Mouse (Mus musculus) bone marrow macrophage, adult 2 months (primary cell): ENCODE data around the gene Mrgprd. TPM values are rescaled to one million over a fixed set of nuclear protein-coding genes. Genes with fewer than 3 reads are reported as not detected.

Experiments
- H3K27ac ChIP-seq: 2 replicates; pipeline ENCODE4 v1.5.1; 2012; ENCODE audit warnings: low read depth, low read length; ENCODE audit not compliant: insufficient read depth
- H3K4me1 ChIP-seq: 2 replicates; pipeline ENCODE4 v1.6.1; 2012; ENCODE audit warnings: low read length; ENCODE audit not compliant: control insufficient read depth, insufficient read depth
- H3K4me3 ChIP-seq: 2 replicates; pipeline ENCODE4 v1.5.1; 2012; ENCODE audit warnings: mild to moderate bottlenecking, low read length, moderate library complexity; ENCODE audit not compliant: insufficient read depth
- CTCF ChIP-seq: IDR thresholded peaks from 2 replicates; pipeline ENCODE4 v1.5.1; 2012; ENCODE audit warnings: low read depth, mild to moderate bottlenecking, low read length, moderate library complexity
- POLR2A ChIP-seq: IDR thresholded peaks from 2 replicates; pipeline ENCODE4 v1.6.1; 2012; ENCODE audit warnings: mild to moderate bottlenecking, low read depth, low read length, borderline replicate concordance
- polyA plus RNA-seq: library from polyadenylated mRNA; stranded (reverse); fragments of >200 nt; gene quantifications from 2 replicates; pipeline ENCODE4 v1.2.4, GENCODE M21; 2012; ENCODE audit not compliant: missing spikeins, insufficient read depth, insufficient read length

Gene Mrgprd
- polyA plus RNA-seq: not detected in 2 replicates

GRCm38 (mm10) chr7:145314785-145315411, at the start of gene Mrgprd:
Mrgprd (plus strand) TSS chr7:145314835.
- H3K4me3 ChIP-seq: no peak within 1 kb of the TSS
- H3K27ac ChIP-seq: no peak within 1 kb of the TSS
- TF ChIP-seq POLR2A: no peak
- no peak for TF ChIP-seq CTCF
- no peaks in the 10 kb centered on the region for H3K4me1 ChIP-seq

- no peak overlapping the region for H3K4me3 ChIP-seq
- no peak overlapping the region for H3K27ac ChIP-seq
- TF ChIP-seq POLR2A (no peak), CTCF (no peak)
- H3K4me1 ChIP-seq: peaks cover 8% of the 10 kb centered on the region
These were observed 48.6 kb upstream of the Mrgprd start for GRCm38 (mm10) chr7:145266011-145266410.

- Histone ChIP-seq H3K4me3 (no peak overlapping the region), H3K4me1 (peaks cover 10% of the 10 kb centered on the region), H3K27ac (no peak overlapping the region)
- TF ChIP-seq POLR2A (no peak), CTCF (no peak)
These were observed 45.7 kb upstream of the Mrgprd start for GRCm38 (mm10) chr7:145268890-145269289.

- H3K27ac ChIP-seq: no peak overlapping the region
- TF ChIP-seq CTCF (no peak), POLR2A (no peak)
- H3K4me1 ChIP-seq: peaks cover 6% of the 10 kb centered on the region
- H3K4me3 ChIP-seq: no peak overlapping the region
These were observed 43.7 kb upstream of the Mrgprd start for GRCm38 (mm10) chr7:145270955-145271354.

- Histone ChIP-seq H3K4me3 (no peak overlapping the region), H3K27ac (no peak overlapping the region), H3K4me1 (peaks cover 14% of the 10 kb centered on the region)
- no peak for TF ChIP-seq CTCF
These were observed 39.1 kb upstream of the Mrgprd start for GRCm38 (mm10) chr7:145275488-145275887.

GRCm38 (mm10) chr7:145281396-145281795, 33.2 kb upstream of the Mrgprd start:
- no peak for TF ChIP-seq POLR2A
- no peak for TF ChIP-seq CTCF
- no peak overlapping the region for H3K27ac ChIP-seq
- peaks cover 32% of the 10 kb centered on the region for H3K4me1 ChIP-seq
- H3K4me3 ChIP-seq: no peak overlapping the region

DNA sequence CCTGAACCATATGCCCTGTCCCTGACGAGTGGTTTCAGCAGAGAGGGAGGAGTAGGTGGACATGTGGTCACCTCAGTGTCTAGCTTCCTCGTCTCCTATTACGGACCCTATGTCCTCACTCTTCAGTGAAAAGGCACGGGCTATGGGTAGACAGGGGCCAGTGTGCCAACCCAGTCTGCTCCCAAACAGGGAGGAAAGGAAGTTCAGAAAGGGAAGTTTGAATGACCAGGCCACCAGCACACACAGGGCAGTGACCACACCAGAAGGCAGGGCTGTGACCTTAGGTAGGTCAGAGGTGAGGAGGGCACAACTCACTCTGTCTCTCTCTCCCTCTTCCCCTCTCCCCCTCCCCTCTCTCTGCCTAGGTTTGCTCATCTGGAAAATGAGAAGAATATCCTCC, 31.6 kb upstream of the Mrgprd start:
- Histone ChIP-seq H3K4me1 (peaks cover 26% of the 10 kb centered on the region), H3K27ac (peak overlapping the region; percentile 77), H3K4me3 (peak overlapping the region; percentile 62)
- TF ChIP-seq POLR2A (no peak), CTCF (no peak)

- Histone ChIP-seq H3K4me3 (peak within 1 kb of the TSS; percentile 62), H3K4me1 (peaks cover 26% of the 10 kb centered on the region), H3K27ac (peak within 1 kb of the TSS; percentile 87)
- TF ChIP-seq POLR2A: no peak
- no peak for TF ChIP-seq CTCF
These were observed 31.0 kb upstream of the Mrgprd start, which contains the start of gene Tpcn2 for GRCm38 (mm10) chr7:145283487-145284187. Tpcn2 (minus strand) TSS chr7:145284011.

GRCm38 (mm10) chr7:145284293-145284692, 30.3 kb upstream of the Mrgprd start:
- no peak for TF ChIP-seq POLR2A
- no peak for TF ChIP-seq CTCF
- Histone ChIP-seq H3K4me3 (peak overlapping the region; percentile 62), H3K27ac (peak overlapping the region; percentile 87), H3K4me1 (peaks cover 26% of the 10 kb centered on the region)

DNA sequence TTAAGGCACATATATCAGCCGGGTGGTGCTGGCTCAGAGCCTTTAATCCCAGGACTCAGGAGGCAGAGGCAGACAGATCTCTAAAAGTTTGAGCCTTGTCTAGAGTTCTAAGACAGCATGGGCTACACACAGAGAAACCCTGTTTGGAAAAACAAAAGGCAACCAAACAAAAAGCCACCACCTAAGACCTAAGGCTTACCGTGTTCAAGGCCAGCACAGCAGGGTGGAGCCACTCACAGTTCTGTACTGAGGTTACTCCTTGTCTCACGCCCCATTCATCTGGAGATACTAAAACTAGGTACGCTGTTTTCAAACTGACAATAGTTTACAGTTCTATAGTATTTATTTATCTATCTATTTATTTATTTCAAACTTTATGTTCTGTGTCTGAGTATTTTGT, 29.2 kb upstream of the Mrgprd start:
- no peak overlapping the region for H3K27ac ChIP-seq
- TF ChIP-seq POLR2A: no peak
- no peak for TF ChIP-seq CTCF
- H3K4me1 ChIP-seq: peaks cover 26% of the 10 kb centered on the region
- H3K4me3 ChIP-seq: no peak overlapping the region

DNA sequence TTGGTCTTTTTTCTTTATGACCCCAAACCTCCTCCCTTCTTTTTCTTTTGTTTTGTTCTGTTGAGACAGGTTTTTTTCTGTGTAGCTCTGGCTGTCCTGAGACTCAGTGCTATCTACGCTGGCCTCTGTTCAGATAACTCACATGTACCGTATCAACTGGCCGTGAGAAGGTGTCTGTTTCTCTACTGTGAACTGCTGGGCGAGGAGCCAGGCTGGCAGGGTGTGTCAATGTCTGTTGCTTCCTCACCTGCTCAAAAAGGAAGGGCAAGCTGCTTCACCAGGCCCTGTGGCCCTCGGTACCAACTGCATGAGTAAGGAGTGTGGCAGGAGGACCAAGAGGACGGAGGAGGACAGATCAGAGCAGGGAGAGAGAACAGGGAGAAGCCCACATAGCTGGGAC, 27.2 kb upstream of the Mrgprd start:
- Histone ChIP-seq H3K4me3 (no peak overlapping the region), H3K27ac (no peak overlapping the region), H3K4me1 (peaks cover 11% of the 10 kb centered on the region)
- no peak for TF ChIP-seq POLR2A
- no peak for TF ChIP-seq CTCF
